Mouse (Mus musculus) neural tube, embryonic 11.5 days (tissue): ENCODE results near the gene Ikzf4. TPM values are rescaled to one million over a fixed set of nuclear protein-coding genes. Genes with fewer than 3 reads are reported as not detected.

Experiments used
- ATAC-seq: fragments of 200-750 bp; cut with Nextera tagmentation; 2 replicates; pipeline ENCODE4 v1.8.0; 2017; ENCODE audit warnings: moderate number of reproducible peaks, mild to moderate bottlenecking, moderate TSS enrichment, moderate library complexity; ENCODE audit not compliant: insufficient read depth, low FRiP score, low TSS enrichment
- DNase-seq: peaks from one replicate; pipeline ENCODE4 v3.0.0-alpha.2; 2015; ENCODE audit warnings: low spot score
- H3K27ac ChIP-seq: fragments of 300-500 bp; sonication (generic); 2 replicates; pipeline ENCODE4 v1.5.1; 2014; ENCODE audit warnings: low read depth, mild to moderate bottlenecking, low read length
- H3K27me3 ChIP-seq: fragments of 300-500 bp; sonication (generic); 2 replicates; pipeline ENCODE4 v1.6.1; 2014; ENCODE audit warnings: mild to moderate bottlenecking, low read length, mixed read lengths; ENCODE audit not compliant: control insufficient read depth, insufficient read depth
- H3K36me3 ChIP-seq: fragments of 300-500 bp; sonication (generic); 2 replicates; pipeline ENCODE4 v1.6.1; 2014; ENCODE audit warnings: mild to moderate bottlenecking, low read length, moderate library complexity, mixed read lengths; ENCODE audit not compliant: control insufficient read depth, insufficient read depth
- H3K4me1 ChIP-seq: fragments of 300-500 bp; sonication (generic); 2 replicates; pipeline ENCODE4 v1.6.1; 2014; ENCODE audit warnings: low read length, mixed read lengths; ENCODE audit not compliant: control insufficient read depth, insufficient read depth
- H3K4me2 ChIP-seq: fragments of 300-500 bp; sonication (generic); 2 replicates; pipeline ENCODE4 v1.6.1; 2014; ENCODE audit warnings: low read depth, mild to moderate bottlenecking, moderate library complexity
- H3K4me3 ChIP-seq: fragments of 300-500 bp; sonication (generic); 2 replicates; pipeline ENCODE4 v1.5.1; 2014; ENCODE audit warnings: low read depth, low read length
- H3K9ac ChIP-seq: fragments of 300-500 bp; sonication (generic); 2 replicates; pipeline ENCODE4 v1.6.1; 2014; ENCODE audit warnings: mild to moderate bottlenecking, low read length
- H3K9me3 ChIP-seq: fragments of 300-500 bp; sonication (generic); 2 replicates; pipeline ENCODE4 v1.6.1; 2016; ENCODE audit warnings: low read length; ENCODE audit not compliant: control insufficient read depth
- WGBS: fragments of 180-500 bp; shearing (Covaris S2); extraction: QIAGEN DNeasy Blood & Tissue Kit; methylation state at CpG from one replicate; pipeline ENCODE4 v1.1.7; 2014; 5-methylcytosine and 5-hydroxymethylcytosine counted together
- polyA plus RNA-seq: library from polyadenylated mRNA; unstranded; fragments of >200 nt; fragmentation: Nextera tagmentation; extraction: Ambion mirVana; gene quantifications from 2 replicates; pipeline ENCODE4 v1.2.1, GENCODE M21; 2014

Ikzf4 gene
- polyA plus RNA-seq, 1 experiment from 2014 or later: 5.1 TPM

- Histone ChIP-seq H3K27me3 (no peaks in the 10 kb centered on the region), H3K36me3 (no peaks in the 10 kb centered on the region), H3K4me1 (peaks cover 10% of the 10 kb centered on the region; the same call in 1 of the 2 replicates), H3K4me3 (peak overlapping the region; percentile 49), H3K4me2 (peak overlapping the region; percentile 72), H3K9ac (peak overlapping the region; percentile 52), H3K9me3 (no peaks in the 10 kb centered on the region), H3K27ac (0 out of 2 replicates have a peak overlapping the region, but pooled peaks have one; percentile 39)
- peak; percentile 76 for ATAC-seq
- peak; percentile 61 for DNase-seq
- 5% methylated on average over 12 of the region's 13 CpGs for WGBS
These were observed 623 bp upstream of the Ikzf4 start for GRCm38 (mm10) chr10:128646139-128647089.

GRCm38 (mm10) chr10:128642749-128643148, 3.0 kb downstream of the Ikzf4 start:
- H3K4me2 ChIP-seq: no peak overlapping the region
- H3K4me3 ChIP-seq: no peak overlapping the region
- H3K4me1 ChIP-seq: peaks cover 10% of the 10 kb centered on the region; the same call in 1 of the 2 replicates
- WGBS: 90% methylated on average over 6 of the region's 6 CpGs
- H3K27me3 ChIP-seq: no peaks in the 10 kb centered on the region
- H3K27ac ChIP-seq: no peak overlapping the region
- no peak for DNase-seq
- H3K36me3 ChIP-seq: no peaks in the 10 kb centered on the region; the same call in 1 of the 2 replicates
- no peak overlapping the region for H3K9ac ChIP-seq
- H3K9me3 ChIP-seq: no peaks in the 10 kb centered on the region
- no peak for ATAC-seq

- Histone ChIP-seq H3K9ac (no peak overlapping the region), H3K4me2 (no peak overlapping the region), H3K4me3 (no peak overlapping the region), H3K9me3 (no peaks in the 10 kb centered on the region), H3K27me3 (no peaks in the 10 kb centered on the region), H3K36me3 (no peaks in the 10 kb centered on the region; the same call in 1 of the 2 replicates), H3K27ac (no peak overlapping the region), H3K4me1 (peaks cover 13% of the 10 kb centered on the region; the same call in 1 of the 2 replicates)
- WGBS: 80% methylated on average over 7 of the region's 7 CpGs
- DNase-seq (no peak), ATAC-seq (no peak)
These were observed 3.9 kb downstream of the Ikzf4 start for GRCm38 (mm10) chr10:128641871-128642270.

- Histone ChIP-seq H3K27ac (no peak overlapping the region), H3K4me1 (peaks cover 10% of the 10 kb centered on the region; the same call in 1 of the 2 replicates), H3K36me3 (peaks cover 3% of the 10 kb centered on the region; the same call in 1 of the 2 replicates), H3K27me3 (no peaks in the 10 kb centered on the region), H3K9me3 (no peaks in the 10 kb centered on the region), H3K4me2 (no peak overlapping the region), H3K9ac (no peak overlapping the region), H3K4me3 (no peak overlapping the region)
- ATAC-seq (no peak), DNase-seq (no peak)
- 93% methylated on average over 15 of the region's 15 CpGs for WGBS
These were observed 4.9 kb downstream of the Ikzf4 start for GRCm38 (mm10) chr10:128640891-128641290.

GRCm38 (mm10) chr10:128639999-128640398, 5.8 kb downstream of the Ikzf4 start:
- Histone ChIP-seq H3K9ac (no peak overlapping the region), H3K4me3 (no peak overlapping the region), H3K27ac (no peak overlapping the region), H3K36me3 (peaks cover 3% of the 10 kb centered on the region; the same call in 1 of the 2 replicates), H3K4me1 (peaks cover 10% of the 10 kb centered on the region; the same call in 1 of the 2 replicates), H3K4me2 (no peak overlapping the region), H3K9me3 (no peaks in the 10 kb centered on the region), H3K27me3 (no peaks in the 10 kb centered on the region)
- ATAC-seq (no peak), DNase-seq (no peak)
- whole genome bisulfite sequencing: 87% methylated on average over 14 of the region's 14 CpGs

- H3K36me3 ChIP-seq: peaks cover 3% of the 10 kb centered on the region; the same call in 1 of the 2 replicates
- no peaks in the 10 kb centered on the region for H3K27me3 ChIP-seq
- H3K4me1 ChIP-seq: peaks cover 7% of the 10 kb centered on the region; the same call in 1 of the 2 replicates
- H3K9ac ChIP-seq: peak overlapping the region; percentile 37
- H3K27ac ChIP-seq: no peak overlapping the region
- peak overlapping the region; percentile 27 for H3K4me2 ChIP-seq
- H3K4me3 ChIP-seq: peak overlapping the region; percentile 6; the same call in 1 of the 2 replicates
- H3K9me3 ChIP-seq: no peaks in the 10 kb centered on the region
- DNase-seq: peak; percentile 50
- no peak for ATAC-seq
- WGBS: 8% methylated on average over 11 of the region's 11 CpGs
These were observed 8.8 kb downstream of the Ikzf4 start for GRCm38 (mm10) chr10:128637011-128637410.

- peak overlapping the region; percentile 37 for H3K9ac ChIP-seq
- no peak overlapping the region for H3K4me2 ChIP-seq
- no peak overlapping the region; the same call in 1 of the 2 replicates for H3K4me3 ChIP-seq
- ATAC-seq (no peak), DNase-seq (no peak)
- H3K4me1 ChIP-seq: peaks cover 7% of the 10 kb centered on the region; the same call in 1 of the 2 replicates
- H3K36me3 ChIP-seq: peaks cover 3% of the 10 kb centered on the region; the same call in 1 of the 2 replicates
- 48% methylated on average over 6 of the region's 6 CpGs for WGBS
- no peak overlapping the region for H3K27ac ChIP-seq
- H3K9me3 ChIP-seq: no peaks in the 10 kb centered on the region
- no peaks in the 10 kb centered on the region for H3K27me3 ChIP-seq
These were observed 9.2 kb downstream of the Ikzf4 start for GRCm38 (mm10) chr10:128636561-128636960.

- no peaks in the 10 kb centered on the region for H3K9me3 ChIP-seq
- H3K9ac ChIP-seq: no peak overlapping the region
- H3K27ac ChIP-seq: no peak overlapping the region
- no peak overlapping the region for H3K4me2 ChIP-seq
- no peak for DNase-seq
- H3K36me3 ChIP-seq: peaks cover 3% of the 10 kb centered on the region; the same call in 1 of the 2 replicates
- H3K27me3 ChIP-seq: no peaks in the 10 kb centered on the region
- whole genome bisulfite sequencing: 94% methylated on average over 13 of the region's 13 CpGs
- no peak overlapping the region for H3K4me3 ChIP-seq
- peaks cover 7% of the 10 kb centered on the region; the same call in 1 of the 2 replicates for H3K4me1 ChIP-seq
- no peak for ATAC-seq
These were observed 10.1 kb downstream of the Ikzf4 start for GRCm38 (mm10) chr10:128635697-128636096.
